Mouse (Mus musculus) MEL (cell line): Measurements from ENCODE around the gene Gm20388. TPM values are rescaled to one million over a fixed set of nuclear protein-coding genes. Genes with fewer than 3 reads are reported as not detected.

Source experiments
- DNase-seq: peaks from one replicate; pipeline ENCODE4 v3.0.0; 2011; ENCODE audit warnings: low read depth, low spot score
- H3K27ac ChIP-seq: 2 replicates; pipeline ENCODE4 v1.5.1; 2012; ENCODE audit warnings: low read depth, mild to moderate bottlenecking, control low read depth, low read length, moderate library complexity; ENCODE audit not compliant: control insufficient read depth
- H3K27me3 ChIP-seq, 2 experiments: fragments of 150-350 bp in 1 of 2; sonication (generic) in 1 of 2; 2 replicates each; pipeline ENCODE4 v1.6.1; 2012; ENCODE audit warnings: low read length in 2 of 2, mild to moderate bottlenecking in 2 of 2, improper control_type of control experiment in 1 of 2, moderate library complexity in 1 of 2; ENCODE audit not compliant: insufficient read depth in 2 of 2, control insufficient read depth in 1 of 2
- H3K36me3 ChIP-seq, 2 experiments: 2 replicates each; pipeline ENCODE4 v1.6.1; 2012 to 2014; ENCODE audit warnings: low read length in 2 of 2, improper control_type of control experiment in 1 of 2, inconsistent platforms in 1 of 2, mild to moderate bottlenecking in 1 of 2; ENCODE audit not compliant: insufficient read depth in 2 of 2, control insufficient read depth in 1 of 2
- H3K4me1 ChIP-seq, 2 experiments: fragments of 150-350 bp in 1 of 2; sonication (generic) in 1 of 2; 2 replicates each; pipeline ENCODE4 v1.6.1; 2012; ENCODE audit warnings: low read length in 2 of 2, improper control_type of control experiment in 1 of 2, mild to moderate bottlenecking in 1 of 2; ENCODE audit not compliant: insufficient read depth in 2 of 2, control insufficient read depth in 1 of 2
- H3K4me3 ChIP-seq, 2 experiments: fragments of 150-350 bp in 1 of 2; sonication (generic) in 1 of 2; 2 replicates each; pipeline ENCODE4 v1.5.1; 2012; ENCODE audit warnings: low read depth in 2 of 2, low read length in 2 of 2, mild to moderate bottlenecking in 2 of 2, moderate library complexity in 2 of 2, control low read depth in 1 of 2, improper control_type of control experiment in 1 of 2; ENCODE audit not compliant: control insufficient read depth in 1 of 2, insufficient read depth in 1 of 2
- H3K79me2 ChIP-seq: 2 replicates; pipeline ENCODE4 v1.6.1; 2012; ENCODE audit warnings: mild to moderate bottlenecking, low read length, moderate library complexity; ENCODE audit not compliant: control insufficient read depth, poor library complexity, insufficient read depth
- H3K9ac ChIP-seq: 2 replicates; pipeline ENCODE4 v1.6.1; 2012; ENCODE audit warnings: low read depth, mild to moderate bottlenecking, control low read depth, low read length, moderate library complexity; ENCODE audit not compliant: control insufficient read depth, poor library complexity, severe bottlenecking
- H3K9me3 ChIP-seq: fragments of 150-350 bp; sonication (generic); replicated peaks from 2 replicates; pipeline ENCODE4 v1.6.1; 2012; ENCODE audit warnings: mild to moderate bottlenecking, low read length, improper control_type of control experiment, moderate library complexity; ENCODE audit not compliant: insufficient read depth
- BHLHE40 ChIP-seq: IDR thresholded peaks from 2 replicates; pipeline ENCODE4 v1.6.1; 2012; ENCODE audit warnings: low read depth, mild to moderate bottlenecking, inconsistent platforms, low read length, improper control_type of control experiment, borderline replicate concordance
- CHD1 ChIP-seq: IDR thresholded peaks from 2 replicates; pipeline ENCODE4 v1.6.1; 2012; ENCODE audit warnings: low read depth, mild to moderate bottlenecking, inconsistent platforms, low read length, improper control_type of control experiment
- CHD2 ChIP-seq: IDR thresholded peaks from 2 replicates; pipeline ENCODE4 v1.6.1; 2011; ENCODE audit warnings: low read length, improper control_type of control experiment
- CTCF ChIP-seq, 3 experiments: IDR thresholded peaks in 2 of 3; conservative IDR thresholded peaks in 1 of 3; 2 replicates each; pipeline ENCODE4 v1.5.1; 2011 to 2012; ENCODE audit warnings: low read length in 3 of 3, low read depth in 2 of 3, mild to moderate bottlenecking in 2 of 3, improper control_type of control experiment in 1 of 3, inconsistent platforms in 1 of 3, mixed read lengths in 1 of 3, moderate library complexity in 1 of 3; ENCODE audit not compliant: control insufficient read depth in 1 of 3, insufficient read depth in 1 of 3, poor library complexity in 1 of 3, severe bottlenecking in 1 of 3
- ELF1 ChIP-seq: IDR thresholded peaks from 2 replicates; pipeline ENCODE4 v1.6.1; 2014; ENCODE audit warnings: low read depth, mild to moderate bottlenecking, inconsistent platforms, low read length, improper control_type of control experiment, moderate library complexity
- ETS1 ChIP-seq: IDR thresholded peaks from 2 replicates; pipeline ENCODE4 v1.6.1; 2012; ENCODE audit warnings: low read depth, mild to moderate bottlenecking, inconsistent platforms, low read length, improper control_type of control experiment, moderate library complexity
- GABPA ChIP-seq: IDR thresholded peaks from 2 replicates; pipeline ENCODE4 v1.6.1; 2012; ENCODE audit warnings: low read depth, mild to moderate bottlenecking, inconsistent platforms, low read length, improper control_type of control experiment, moderate library complexity
- GATA1 ChIP-seq: IDR thresholded peaks from 2 replicates; pipeline ENCODE4 v1.6.1; 2011; ENCODE audit warnings: low read depth, low read length, improper control_type of control experiment
- HCFC1 ChIP-seq: IDR thresholded peaks from 2 replicates; pipeline ENCODE4 v1.6.1; 2012; ENCODE audit warnings: low read depth, mild to moderate bottlenecking, inconsistent platforms, low read length, improper control_type of control experiment, moderate library complexity
- JUND ChIP-seq: IDR thresholded peaks from 2 replicates; pipeline ENCODE4 v1.6.1; 2011; ENCODE audit warnings: low read depth, mild to moderate bottlenecking, improper control_type of control experiment, low read length
- MAFK ChIP-seq: IDR thresholded peaks from 2 replicates; pipeline ENCODE4 v1.6.1; 2011; ENCODE audit warnings: low read depth, mild to moderate bottlenecking, low read length, improper control_type of control experiment, borderline replicate concordance
- MEF2A ChIP-seq: IDR thresholded peaks from 2 replicates; pipeline ENCODE4 v1.6.1; 2014; ENCODE audit warnings: low read depth, mild to moderate bottlenecking, inconsistent platforms, low read length, improper control_type of control experiment; ENCODE audit not compliant: poor library complexity, insufficient replicate concordance, severe bottlenecking; ENCODE audit errors: extremely low read depth
- MYC ChIP-seq: IDR thresholded peaks from 2 replicates; pipeline ENCODE4 v1.6.1; 2011; ENCODE audit warnings: low read depth, mild to moderate bottlenecking, low read length, improper control_type of control experiment, moderate library complexity
- NELFE ChIP-seq: IDR thresholded peaks from 2 replicates; pipeline ENCODE4 v1.6.1; 2011; ENCODE audit warnings: low read depth, low read length, improper control_type of control experiment
- NRF1 ChIP-seq: IDR thresholded peaks from 2 replicates; pipeline ENCODE4 v1.6.1; 2014; ENCODE audit warnings: low read depth, mild to moderate bottlenecking, inconsistent platforms, low read length, improper control_type of control experiment, moderate library complexity; ENCODE audit not compliant: poor library complexity, insufficient read depth, severe bottlenecking
- POLR2A ChIP-seq, 2 experiments: IDR thresholded peaks; 2 replicates each; pipeline ENCODE4 v1.6.1; 2011 to 2012; ENCODE audit warnings: low read length in 2 of 2, mild to moderate bottlenecking in 2 of 2, control low read depth in 1 of 2, improper control_type of control experiment in 1 of 2, low read depth in 1 of 2, moderate library complexity in 1 of 2; ENCODE audit not compliant: control insufficient read depth in 1 of 2, insufficient read depth in 1 of 2, poor library complexity in 1 of 2
- POLR2AphosphoS2 ChIP-seq: IDR thresholded peaks from 2 replicates; pipeline ENCODE4 v1.6.1; 2011; ENCODE audit warnings: low read length, improper control_type of control experiment
- POLR2AphosphoS5 ChIP-seq: IDR thresholded peaks from 2 replicates; pipeline ENCODE4 v1.6.1; 2012; ENCODE audit warnings: low read depth, borderline replicate concordance, mild to moderate bottlenecking, inconsistent platforms, low read length, moderate library complexity, mixed read lengths
- RAD21 ChIP-seq: IDR thresholded peaks from 2 replicates; pipeline ENCODE4 v1.6.1; 2011; ENCODE audit warnings: mild to moderate bottlenecking, low read depth, low read length, improper control_type of control experiment
- RCOR1 ChIP-seq: IDR thresholded peaks from 2 replicates; pipeline ENCODE4 v1.6.1; 2012; ENCODE audit warnings: low read depth, mild to moderate bottlenecking, inconsistent platforms, low read length, improper control_type of control experiment
- SIN3A ChIP-seq: IDR thresholded peaks from 2 replicates; pipeline ENCODE4 v1.6.1; 2012; ENCODE audit warnings: low read length, improper control_type of control experiment, inconsistent platforms
- SMC3 ChIP-seq: IDR thresholded peaks from 2 replicates; pipeline ENCODE4 v1.6.1; 2011; ENCODE audit warnings: low read depth, low read length, improper control_type of control experiment
- TBP ChIP-seq: IDR thresholded peaks from 2 replicates; pipeline ENCODE4 v1.8.0; 2011; ENCODE audit warnings: low read depth, low read length, improper control_type of control experiment
- TCF12 ChIP-seq: IDR thresholded peaks from 2 replicates; pipeline ENCODE4 v1.6.1; 2014; ENCODE audit warnings: low read depth, mild to moderate bottlenecking, inconsistent platforms, low read length, improper control_type of control experiment, moderate library complexity
- USF1 ChIP-seq: IDR thresholded peaks from 2 replicates; pipeline ENCODE4 v1.6.1; 2014; ENCODE audit warnings: low read depth, mild to moderate bottlenecking, inconsistent platforms, low read length, improper control_type of control experiment, moderate library complexity
- ZC3H11A ChIP-seq: IDR thresholded peaks from 2 replicates; pipeline ENCODE4 v1.6.1; 2012; ENCODE audit warnings: low read depth, mild to moderate bottlenecking, inconsistent platforms, low read length, improper control_type of control experiment
- ZMIZ1 ChIP-seq: IDR thresholded peaks from 2 replicates; pipeline ENCODE4 v1.6.1; 2012; ENCODE audit warnings: low read depth, mild to moderate bottlenecking, inconsistent platforms, low read length, improper control_type of control experiment, moderate library complexity
- ZNF384 ChIP-seq: IDR thresholded peaks from 2 replicates; pipeline ENCODE4 v1.6.1; 2012; ENCODE audit warnings: low read depth, mild to moderate bottlenecking, inconsistent platforms, low read length, improper control_type of control experiment
- polyA plus RNA-seq, 2 experiments: library from polyadenylated mRNA; stranded (reverse) in 1 of 2; unstranded in 1 of 2; fragments of >175 nt in 1 of 2; fragments of >200 nt in 1 of 2; gene quantifications; 2 replicates each; pipeline versions ENCODE4 v1.2.1 to v1.2.4; 2012; ENCODE audit warnings: low replicate concordance in 2 of 2, low read depth in 1 of 2; ENCODE audit not compliant: insufficient read length in 2 of 2, insufficient read depth in 1 of 2, missing spikeins in 1 of 2
- total RNA-seq: library from RNA; depleted of rRNA; stranded (reverse); fragments of 300-350 nt; gene quantifications from 2 replicates; pipeline ENCODE4 v1.2.3, GENCODE M21; 2012

The Gm20388 gene
- total and polyA plus RNA-seq, 3 experiments = 11.1 to 17.8 TPM; not detected in 1

DNA sequence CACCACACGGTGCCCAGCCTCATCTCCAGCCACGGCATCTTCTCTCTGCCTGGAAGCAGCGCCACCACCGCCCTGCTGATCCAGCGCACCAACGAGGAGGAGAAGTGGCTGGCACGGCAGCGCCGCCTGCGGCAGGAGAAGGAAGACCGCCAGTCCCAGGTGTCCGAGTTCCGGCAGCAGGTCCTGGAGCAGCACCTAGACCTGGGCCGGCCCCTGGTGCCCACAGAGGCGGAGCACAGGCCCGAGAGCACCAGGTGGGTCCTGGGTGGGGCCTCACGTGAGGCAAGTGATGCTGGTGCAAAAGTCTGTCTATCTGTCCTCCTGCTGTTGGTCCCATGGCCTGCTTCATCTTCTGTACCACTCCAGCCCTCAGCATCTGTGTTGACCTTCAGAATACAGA, 658.5 kb downstream of the Gm20388 start:
- Histone ChIP-seq H3K9me3 (no peaks in the 10 kb centered on the region), H3K4me3 (no peak overlapping the region), H3K79me2 (peaks cover 3% of the 10 kb centered on the region), H3K27ac (no peak overlapping the region), H3K9ac (no peak overlapping the region), H3K4me1 (peaks cover 0 to 5% of the 10 kb centered on the region in 2 experiments; a peak in 2 of 4 replicates), H3K27me3 (no peaks in the 10 kb centered on the region), H3K36me3 (peaks cover 8 to 29% of the 10 kb centered on the region in 2 experiments)
- TF ChIP-seq BHLHE40 (no peak), MAFK (no peak), SMC3 (no peak), NELFE (no peak), MEF2A (no peak), CTCF (IDR thresholded peaks at IDR 0.05 in 2 of 3, conservative IDR thresholded peaks at IDR 0.05 in 1 of 3; ENCODE audit: control insufficient read depth in 1 of 3, insufficient read depth in 1 of 3, low read depth in 2 of 3, low read length in 3 of 3, poor library complexity in 1 of 3, severe bottlenecking in 1 of 3) (no peak), GATA1 (no peak), ELF1 (no peak), CHD2 (no peak)
- no peak for DNase-seq

DNA sequence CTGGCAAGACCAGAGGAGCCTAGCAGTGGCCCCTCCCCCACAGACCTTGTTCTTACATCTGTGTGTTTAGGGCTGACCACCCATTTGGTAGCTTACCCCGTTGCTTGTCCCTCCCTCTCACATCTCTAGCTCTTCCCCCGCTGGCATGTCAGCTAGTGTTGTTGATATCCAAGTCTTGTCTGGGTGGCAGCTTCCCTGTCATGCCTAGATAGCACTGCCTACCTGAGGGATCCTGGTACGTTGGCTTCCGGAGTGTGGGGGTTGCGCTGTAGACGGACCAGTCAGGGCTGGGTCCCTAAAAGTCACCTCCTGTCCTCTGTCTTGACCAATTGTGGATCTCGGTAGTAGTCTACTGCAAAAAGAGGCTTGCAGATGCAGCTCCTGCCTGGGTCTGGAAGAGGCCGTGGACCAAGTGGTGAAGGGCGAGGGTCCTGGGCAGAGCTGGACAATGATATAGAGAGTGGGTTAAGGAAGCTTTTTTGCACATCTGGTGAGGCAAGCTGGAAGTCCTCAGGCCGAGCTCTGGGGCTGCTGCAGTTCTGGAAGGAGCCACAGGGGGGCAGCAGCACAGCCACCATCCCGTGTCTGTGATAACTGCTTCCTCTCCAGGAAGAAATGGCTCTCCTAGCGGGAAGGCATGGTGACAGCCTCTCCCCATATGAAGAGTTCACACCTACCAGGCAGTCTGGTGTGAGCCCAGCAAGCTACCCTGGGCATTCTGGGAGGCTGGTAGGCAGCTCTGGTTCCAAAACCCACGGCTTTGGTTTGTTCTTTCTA, 659.5 kb downstream of the Gm20388 start:
- H3K36me3 ChIP-seq = peaks cover 0 to 27% of the 10 kb centered on the region in 2 experiments; a peak in 2 of 4 replicates
- no peaks in the 10 kb centered on the region for H3K9me3 ChIP-seq
- H3K4me1 ChIP-seq = no peaks in the 10 kb centered on the region
- H3K27ac ChIP-seq = no peak overlapping the region
- peak; percentile 74 for DNase-seq
- no peak overlapping the region for H3K4me3 ChIP-seq
- no peaks in the 10 kb centered on the region for H3K27me3 ChIP-seq
- H3K79me2 ChIP-seq = no peaks in the 10 kb centered on the region; the same call in 1 of the 2 replicates
- no peak overlapping the region for H3K9ac ChIP-seq
- TF ChIP-seq ETS1 = no peak
- no peak for TF ChIP-seq TBP
- TF ChIP-seq HCFC1 = no peak
- TF ChIP-seq MEF2A = no peak
- TF ChIP-seq POLR2AphosphoS5 = no peak
- no peak for TF ChIP-seq JUND
- no peak for TF ChIP-seq BHLHE40
- TF ChIP-seq USF1 = no peak
- no peak for TF ChIP-seq RCOR1
- peak; percentile 76 to 97 (median 90) for TF ChIP-seq CTCF (IDR thresholded peaks at IDR 0.05 in 2 of 3, conservative IDR thresholded peaks at IDR 0.05 in 1 of 3; ENCODE audit: control insufficient read depth in 1 of 3, insufficient read depth in 1 of 3, low read depth in 2 of 3, low read length in 3 of 3, poor library complexity in 1 of 3, severe bottlenecking in 1 of 3)
- TF ChIP-seq ZMIZ1 = no peak
- TF ChIP-seq SMC3 = peak; percentile 67
- TF ChIP-seq POLR2AphosphoS2 = 0 out of 2 replicates have a peak, but pooled peaks have one; percentile 14
- TF ChIP-seq GABPA = no peak
- TF ChIP-seq ZC3H11A = 0 out of 2 replicates have a peak, but pooled peaks have one; percentile 18
- TF ChIP-seq MYC = no peak
- TF ChIP-seq NRF1 = no peak
- TF ChIP-seq ZNF384 = no peak
- peak; percentile 30 for TF ChIP-seq RAD21
- TF ChIP-seq TCF12 = no peak
- TF ChIP-seq CHD1 = no peak
- no peak; a peak in 1 of 4 replicates for TF ChIP-seq POLR2A (IDR thresholded peaks at IDR 0.05; ENCODE audit: control insufficient read depth in 1 of 2, insufficient read depth in 1 of 2, low read depth in 1 of 2, low read length in 2 of 2, poor library complexity in 1 of 2)
- peak; percentile 39; the same call in 1 of the 2 replicates for TF ChIP-seq SIN3A
